Mouse (Mus musculus) spleen, postnatal 10 days (tissue): ENCODE data around the gene Tmem82.
A peak's percentile ranks its signal among the peaks of the same experiment; 100 is the strongest.

Source experiments
- DNase-seq, 2 experiments: peaks; one replicate each; pipeline ENCODE4 v3.0.0; 2021 to 2022; ENCODE audit warnings: low spot score in 2 of 2

The Tmem82 gene

DNA sequence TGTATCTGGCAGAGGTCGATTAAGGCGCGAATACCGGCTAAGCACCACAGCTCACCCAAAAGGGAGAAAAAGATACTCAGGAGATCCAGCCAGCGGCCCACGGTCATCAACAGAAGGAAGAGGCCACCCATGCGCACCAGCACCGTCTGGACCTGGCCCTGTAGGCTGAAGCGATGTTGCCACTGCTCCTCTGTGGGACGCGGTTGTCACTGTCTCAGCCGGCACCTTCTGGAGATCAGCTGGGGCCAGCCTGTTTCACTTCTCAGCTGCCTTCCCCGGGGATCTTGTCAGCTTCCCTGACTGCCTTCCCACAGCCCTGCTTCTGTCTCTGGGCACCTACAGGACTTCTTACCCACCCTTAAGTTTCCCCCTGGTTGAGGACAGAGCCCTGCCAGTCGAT, 3.5 kb downstream of the Tmem82 start:
- DNase-seq, result no peak

GRCm38 (mm10) chr4:141609538-141609937, 8.9 kb downstream of the Tmem82 start:
- no peak for DNase-seq

GRCm38 (mm10) chr4:141605861-141606260, 12.6 kb downstream of the Tmem82 start, which contains the start of gene Fblim1:
TSS of gene Fblim1 (minus strand) at chr4:141606096.
- no peak for DNase-seq

- no peak for DNase-seq
Measured at GRCm38 (mm10) chr4:141605421-141605820, 13.0 kb downstream of the Tmem82 start.

DNA sequence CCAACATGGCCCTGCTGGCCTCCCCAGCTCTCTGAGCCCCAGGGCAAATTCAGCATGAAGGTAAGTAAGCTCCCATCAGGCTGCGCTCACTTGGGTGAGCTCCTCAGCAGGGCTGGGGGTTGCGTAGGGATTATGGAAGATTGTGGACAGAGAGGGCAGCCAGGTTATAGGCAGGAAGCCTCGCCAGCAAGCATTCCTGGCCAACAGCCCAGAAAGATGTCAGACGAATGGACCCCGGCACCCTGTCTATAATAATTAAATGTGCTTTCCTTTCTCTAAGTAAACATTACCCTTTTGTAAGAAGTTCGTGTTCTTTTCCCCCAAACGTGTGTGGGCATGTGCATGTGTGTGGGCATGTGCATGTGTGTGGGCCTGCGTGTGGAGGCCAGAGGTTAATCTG, 13.9 kb downstream of the Tmem82 start:
- DNase-seq, result no peak

DNA sequence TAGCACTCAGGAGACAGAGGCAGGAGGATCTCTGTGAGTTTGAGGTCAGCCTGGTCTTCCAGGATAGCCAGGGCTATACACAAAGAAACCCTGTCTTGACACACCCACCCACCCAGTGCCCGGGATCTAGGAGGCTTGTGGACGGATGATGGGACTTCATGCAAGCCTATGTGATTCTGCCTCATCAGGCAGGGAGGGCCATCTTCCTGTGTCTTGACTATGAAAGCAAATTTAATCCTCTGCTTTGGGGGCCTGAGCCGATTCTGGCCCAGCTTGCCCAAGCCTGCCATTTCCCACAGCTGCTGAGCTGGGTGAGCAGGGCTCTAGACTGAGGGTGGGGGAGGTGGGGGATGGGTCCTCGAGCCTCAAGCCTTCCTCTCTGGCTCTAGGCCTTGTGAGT, 14.5 kb downstream of the Tmem82 start:
- no peak for DNase-seq

DNA sequence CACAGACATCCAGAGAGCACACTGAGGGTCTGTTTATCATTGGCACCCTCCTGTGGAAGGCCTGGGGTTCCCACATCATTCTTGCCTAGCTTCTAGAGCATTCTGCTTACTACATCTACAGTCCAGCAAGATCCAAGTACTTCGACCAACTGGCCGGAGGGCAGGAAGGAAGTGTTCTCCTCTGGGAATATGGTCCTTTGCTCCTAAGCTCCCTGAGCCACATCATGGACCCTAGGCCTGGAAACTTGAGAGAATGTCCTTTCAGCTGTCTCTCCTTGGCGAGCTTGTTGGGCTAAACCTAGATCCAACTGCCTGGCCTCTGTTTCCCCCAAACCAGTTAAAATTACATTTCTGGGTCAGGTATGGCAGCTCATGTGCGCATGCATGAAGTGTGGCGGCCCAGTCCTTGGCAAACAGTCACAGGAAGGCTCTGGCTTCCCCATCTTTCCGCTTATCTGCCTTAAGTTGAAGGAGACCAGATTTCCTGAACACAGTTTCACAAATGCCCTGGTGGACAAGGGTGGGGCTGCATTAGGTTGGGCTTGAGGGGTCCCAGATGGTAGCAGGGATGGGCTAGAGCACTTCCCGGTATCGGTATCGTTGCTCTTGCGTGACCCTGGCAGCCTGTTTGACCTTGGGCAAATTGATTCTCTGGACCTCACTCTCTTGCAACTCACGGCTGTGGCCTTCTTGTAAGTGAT, 15.8 kb downstream of the Tmem82 start:
- DNase-seq, result no peak

DNA sequence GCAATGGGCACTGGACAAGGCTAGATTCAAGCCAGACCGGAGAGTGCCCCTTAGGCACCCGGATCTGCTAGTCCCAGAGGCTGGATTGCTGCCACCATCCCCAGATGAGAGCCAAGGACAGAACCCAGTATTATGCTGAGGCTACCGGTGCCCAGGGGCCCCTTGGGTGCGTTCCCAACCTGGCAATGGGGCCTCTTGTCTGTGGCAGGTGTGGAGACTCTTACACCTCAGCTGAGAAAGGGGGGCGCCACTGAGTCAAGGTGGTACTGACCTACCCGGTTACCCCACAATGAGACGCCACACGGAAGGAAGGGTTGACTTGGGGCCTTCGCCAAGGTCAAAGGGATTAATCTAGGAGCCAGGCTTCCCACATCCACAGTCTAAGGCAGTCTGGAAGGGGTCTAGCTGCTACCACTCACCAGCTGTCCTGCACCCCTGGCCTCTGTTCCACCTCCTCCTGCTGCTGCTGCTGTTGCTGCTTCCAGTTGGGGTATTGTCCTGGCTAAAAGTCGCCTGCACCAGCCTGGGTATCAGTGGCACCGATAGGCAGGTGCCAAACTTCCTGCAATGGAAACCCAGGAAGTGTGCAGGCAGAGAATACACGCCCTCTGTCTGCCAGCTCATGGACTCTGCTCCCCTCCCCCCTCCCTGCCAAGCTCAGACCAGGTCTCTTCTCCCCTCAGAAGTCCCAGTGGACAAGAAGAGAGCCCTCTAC, 17.1 kb downstream of the Tmem82 start:
- DNase-seq, result no peak

DNA sequence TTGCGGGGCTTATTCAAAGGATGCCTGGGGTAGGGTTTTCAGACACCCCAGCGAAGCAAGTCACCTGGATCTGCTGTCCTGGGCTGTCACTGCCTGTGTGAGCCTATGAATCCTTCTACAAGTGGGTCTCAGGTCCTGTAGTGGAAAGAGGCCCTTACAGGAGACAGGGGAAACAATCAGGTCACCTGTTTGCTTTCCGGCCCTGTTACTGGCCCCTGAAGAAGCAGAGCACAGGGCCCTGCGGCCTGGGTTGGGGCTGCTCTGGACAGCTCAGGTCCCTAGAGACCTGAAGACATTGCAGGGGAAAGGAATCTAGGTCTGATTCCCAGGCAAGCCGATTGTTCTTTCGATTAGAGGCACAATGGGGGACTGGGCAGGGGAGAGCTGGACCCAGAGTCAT, 18.1 kb downstream of the Tmem82 start:
- no peak for DNase-seq

GRCm38 (mm10) chr4:141599251-141600141, 18.9 kb downstream of the Tmem82 start:
- DNase-seq, result no peak

GRCm38 (mm10) chr4:141598894-141599250, 19.6 kb downstream of the Tmem82 start:
- DNase-seq, result no peak

DNA sequence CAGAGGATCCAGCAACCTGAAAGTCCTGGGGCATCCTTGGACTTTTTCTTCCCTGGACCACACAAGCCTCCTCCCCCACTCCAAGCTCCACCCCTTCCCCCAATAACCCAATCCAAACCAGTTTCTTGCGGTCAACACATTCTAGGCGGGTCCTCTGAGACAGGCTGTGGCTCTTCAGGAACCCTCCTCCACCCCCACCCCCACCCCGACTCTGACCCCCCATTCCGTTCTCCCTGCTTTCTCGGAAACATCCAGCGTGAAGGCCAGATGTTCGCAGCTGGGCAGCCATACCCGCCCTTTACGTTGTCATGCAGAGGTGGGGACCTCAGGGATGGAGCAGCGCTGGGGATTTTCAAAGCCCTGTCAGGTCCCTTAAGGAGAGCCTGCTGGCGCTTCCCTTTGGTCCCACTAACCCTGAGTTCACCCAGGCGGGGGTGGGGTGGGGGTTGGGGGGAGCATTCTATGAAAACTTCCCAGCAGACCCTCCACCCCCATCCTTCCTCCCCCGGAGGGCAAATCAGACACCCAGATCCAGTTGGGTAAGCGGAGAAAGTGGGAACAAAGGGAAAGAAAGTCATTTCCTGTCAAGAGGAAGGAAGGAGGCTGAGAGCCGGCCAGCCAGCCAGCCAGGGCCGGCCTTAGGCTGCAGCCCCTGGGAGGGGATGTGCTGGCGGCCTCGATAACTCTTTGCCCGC, 20.1 kb downstream of the Tmem82 start:
- no peak for DNase-seq

DNA sequence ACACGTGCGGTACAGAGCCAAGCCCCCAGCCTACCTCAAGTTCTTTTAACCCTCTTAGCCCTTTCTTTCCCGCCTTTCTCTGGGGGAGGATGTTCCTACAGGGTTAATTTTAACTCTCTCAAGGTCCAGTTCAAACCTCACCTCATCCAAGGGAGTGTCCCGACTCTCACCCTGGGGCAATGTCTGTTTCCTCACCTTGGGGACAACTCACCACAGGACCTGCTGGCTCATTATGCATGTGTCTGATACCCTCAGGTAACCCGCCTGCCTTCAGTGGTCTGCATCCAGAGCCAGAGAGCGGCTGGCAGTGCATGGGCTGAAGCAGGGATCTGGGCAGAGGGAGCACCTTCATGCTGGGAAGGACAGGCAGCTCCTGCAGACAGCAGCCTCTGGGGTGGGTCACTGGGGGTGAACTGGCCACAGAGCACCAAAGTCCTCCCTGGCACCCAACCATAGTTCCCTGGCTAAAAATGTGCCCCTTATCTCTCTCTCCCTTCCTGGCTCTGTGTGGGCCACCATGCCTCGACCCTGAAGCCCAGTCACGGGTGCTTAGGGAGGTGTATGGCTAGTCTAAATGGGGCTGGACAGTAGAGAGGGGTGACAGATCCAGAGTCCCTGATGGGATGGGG, 21.6 kb downstream of the Tmem82 start:
- no peak for DNase-seq

- no peak for DNase-seq
Measured at GRCm38 (mm10) chr4:141595605-141596268, 22.7 kb downstream of the Tmem82 start.

DNA sequence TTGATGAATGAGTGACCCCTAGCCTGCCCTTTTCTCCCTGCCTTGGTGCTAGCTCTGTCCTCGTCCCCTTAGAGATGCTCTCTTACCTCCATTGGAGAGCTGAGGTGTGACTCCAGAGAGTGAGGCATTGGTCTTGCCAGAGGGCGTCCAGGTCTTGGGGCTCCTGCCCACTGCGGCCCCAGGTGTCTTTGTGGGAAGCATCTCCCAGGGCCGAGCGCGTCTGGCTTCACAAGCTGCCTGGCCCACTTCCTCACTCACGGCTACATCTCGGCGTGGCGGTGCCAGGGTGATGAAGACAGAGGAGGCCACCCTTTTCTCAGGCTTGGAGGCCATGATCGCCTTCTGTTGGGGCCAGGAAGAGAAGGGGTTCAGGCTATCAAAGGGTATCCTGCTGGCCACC, 23.3 kb downstream of the Tmem82 start:
- no peak for DNase-seq

DNA sequence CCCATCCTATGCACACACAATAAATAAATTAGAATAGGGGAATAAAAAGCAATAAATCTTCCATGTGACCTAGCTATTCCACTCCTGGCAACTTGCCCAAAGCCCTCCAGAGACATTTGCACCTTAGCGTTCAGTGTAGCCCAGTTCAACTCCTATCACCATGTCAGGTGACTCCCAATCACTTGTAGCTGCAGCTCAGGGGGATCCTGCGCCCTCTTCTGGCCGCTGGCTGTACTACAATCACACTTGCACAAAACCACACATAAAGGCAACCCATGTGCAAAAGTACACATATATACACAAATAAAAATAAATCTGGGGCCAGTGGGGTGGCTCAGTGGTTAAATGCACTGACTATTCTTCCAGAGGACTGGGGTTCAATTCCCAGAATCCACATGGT, 26.9 kb downstream of the Tmem82 start:
- DNase-seq, result peak; percentile 33 to 72

- no peak for DNase-seq
Measured at GRCm38 (mm10) chr4:141583919-141584318, 34.5 kb downstream of the Tmem82 start.

- DNase-seq, result no peak
Measured at GRCm38 (mm10) chr4:141581051-141581450, 37.4 kb downstream of the Tmem82 start.

DNA sequence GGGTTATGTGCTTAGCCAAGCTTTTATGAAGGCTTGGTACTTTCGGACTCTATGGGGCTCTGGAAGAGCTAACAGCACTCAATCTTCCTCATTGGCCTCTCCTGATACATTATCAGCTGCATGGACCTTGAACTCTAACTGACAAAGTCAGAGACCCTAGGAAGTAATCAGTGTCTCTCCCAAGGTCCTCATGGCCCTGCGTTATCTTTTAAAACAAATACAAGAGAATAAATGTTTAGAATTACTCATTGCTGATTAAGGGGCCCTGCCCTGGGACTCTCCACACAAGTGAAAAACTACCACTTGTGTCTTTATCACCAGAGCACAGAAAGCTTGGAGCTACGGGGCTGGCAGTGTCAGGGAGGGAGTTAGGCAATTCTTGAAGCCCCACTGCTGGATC, 39.6 kb downstream of the Tmem82 start:
- no peak for DNase-seq

DNA sequence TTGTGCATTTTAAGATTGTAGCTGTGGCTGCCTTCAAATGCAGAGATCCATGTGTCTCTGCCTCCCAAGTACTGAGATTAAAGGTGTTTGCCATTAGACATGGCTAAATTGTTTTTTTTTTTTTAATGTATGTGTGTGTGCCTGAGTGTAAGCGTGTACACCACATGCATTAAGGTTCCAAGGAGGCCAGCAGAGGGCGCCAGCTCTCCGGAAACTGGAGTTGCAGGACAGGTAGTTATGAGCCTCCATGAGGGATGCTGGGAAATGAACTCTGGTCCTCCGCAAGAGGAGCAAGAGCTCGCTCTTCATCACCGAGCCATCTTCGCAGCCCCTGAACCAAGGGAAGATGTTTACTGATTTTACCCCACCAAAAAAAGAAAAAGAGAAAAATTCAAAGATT, 41.6 kb downstream of the Tmem82 start:
- DNase-seq, result no peak

DNA sequence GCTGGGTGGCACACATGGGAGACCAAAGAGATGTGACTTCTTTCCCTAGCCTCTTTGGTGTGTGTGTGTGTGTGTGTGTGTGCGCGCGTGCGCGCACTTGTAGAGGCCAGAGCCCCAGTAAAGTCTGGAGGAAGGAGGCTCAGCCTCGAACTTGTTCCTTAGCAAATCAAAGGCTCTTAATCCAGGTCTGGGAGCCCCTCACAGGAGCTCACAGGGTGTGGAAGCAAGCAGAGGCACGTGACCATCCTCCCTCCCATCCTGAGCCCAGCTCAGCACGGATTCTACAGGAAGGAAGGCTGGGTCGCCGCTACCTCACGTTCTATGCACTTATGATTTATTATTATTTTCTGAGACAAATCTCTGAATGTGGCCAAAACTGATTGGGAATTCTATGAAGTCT, 42.0 kb downstream of the Tmem82 start:
- no peak for DNase-seq
